Mouse (Mus musculus): ENCODE measurements at regions not wholly inside any gene's neighbourhood (a gene's known extent, or its start where the extent isn't known, plus 50 kb on each side); places are given as distances from the start of the nearest gene placed in this dataset.

- no peak for DNase-seq (ENCODE audit: low spot score)
- Histone ChIP-seq H3K9me3 (no peaks in the 10 kb centered on the region), H3K36me3 (no peaks in the 10 kb centered on the region), H3K27ac (no peak overlapping the region), H3K4me3 (no peak overlapping the region), H3K27me3 (ENCODE audit: insufficient read depth, poor library complexity, severe bottlenecking) (no peaks in the 10 kb centered on the region; the same call in 1 of the 2 replicates), H3K4me1 (peaks cover 3% of the 10 kb centered on the region; the same call in 1 of the 2 replicates)
- 59% methylated on average over 5 of the region's 5 CpGs for WGBS
Observed at GRCm38 (mm10) chr19:14655302-14656021, 57.6 kb upstream of the Tle4 start.
